Mouse (Mus musculus): ENCODE data around the gene Tpra1. TPM values are rescaled to one million over a fixed set of nuclear protein-coding genes. Genes with fewer than 3 reads are reported as not detected.
A peak's percentile ranks its signal among the peaks of the same experiment; 100 is the strongest.

Gene Tpra1
- polyA plus RNA-seq, 1 experiment from 2014 or later: 80.1 TPM

GRCm38 (mm10) chr6:88899628-88900027 is 2.4 kb upstream of the Tpra1 start:
- H3K36me3 ChIP-seq (ENCODE audit: control insufficient read depth, insufficient read depth, low read length): peaks cover 13% of the 10 kb centered on the region
- no peak overlapping the region for H3K27ac ChIP-seq (ENCODE audit: low read length)
- no peak overlapping the region for H3K4me2 ChIP-seq (ENCODE audit: low read depth, low read length)
- 84% methylated on average over 2 of the region's 2 CpGs for WGBS
- no peak overlapping the region for H3K9ac ChIP-seq (ENCODE audit: low read length)
- ATAC-seq (ENCODE audit: low read depth): no peak
- no peaks in the 10 kb centered on the region for H3K27me3 ChIP-seq (ENCODE audit: control insufficient read depth, insufficient read depth, low read depth, low read length)
- H3K9me3 ChIP-seq (ENCODE audit: control insufficient read depth, low read length): no peaks in the 10 kb centered on the region
- H3K4me1 ChIP-seq (replicated peaks; ENCODE audit: control insufficient read depth, insufficient read depth, low read length): peaks cover 44% of the 10 kb centered on the region
- H3K4me3 ChIP-seq (ENCODE audit: low read length): no peak overlapping the region

GRCm38 (mm10) chr6:88901471-88901870 is 580 bp upstream of the Tpra1 start:
- Histone ChIP-seq H3K9ac (ENCODE audit: low read length) (peak overlapping the region; percentile 88), H3K4me2 (ENCODE audit: low read depth, low read length) (peak overlapping the region; percentile 77), H3K9me3 (ENCODE audit: control insufficient read depth, low read length) (no peaks in the 10 kb centered on the region), H3K27me3 (ENCODE audit: control insufficient read depth, insufficient read depth, low read depth, low read length) (no peaks in the 10 kb centered on the region), H3K4me3 (ENCODE audit: low read length) (peak overlapping the region; percentile 83), H3K4me1 (replicated peaks; ENCODE audit: control insufficient read depth, insufficient read depth, low read length) (peaks cover 47% of the 10 kb centered on the region), H3K36me3 (ENCODE audit: control insufficient read depth, insufficient read depth, low read length) (no peaks in the 10 kb centered on the region; the same call in 1 of the 2 replicates), H3K27ac (ENCODE audit: low read length) (peak overlapping the region; percentile 90)
- WGBS: 2% methylated on average over 5 of the region's 5 CpGs
- peak; percentile 15; the same call in 1 of the 2 replicates for ATAC-seq (ENCODE audit: low read depth)

- no peak overlapping the region for H3K27ac ChIP-seq (ENCODE audit: low read length)
- H3K4me1 ChIP-seq (replicated peaks; ENCODE audit: control insufficient read depth, insufficient read depth, low read length): peaks cover 38% of the 10 kb centered on the region
- 66% methylated on average over 5 of the region's 5 CpGs for WGBS
- H3K4me2 ChIP-seq (ENCODE audit: low read depth, low read length): peak overlapping the region; percentile 77
- H3K36me3 ChIP-seq (ENCODE audit: control insufficient read depth, insufficient read depth, low read length): no peaks in the 10 kb centered on the region; the same call in 1 of the 2 replicates
- H3K9ac ChIP-seq (ENCODE audit: low read length): peak overlapping the region; percentile 88
- H3K9me3 ChIP-seq (ENCODE audit: control insufficient read depth, low read length): no peaks in the 10 kb centered on the region
- no peak for ATAC-seq (ENCODE audit: low read depth)
- H3K4me3 ChIP-seq (ENCODE audit: low read length): peak overlapping the region; percentile 83
- H3K27me3 ChIP-seq (ENCODE audit: control insufficient read depth, insufficient read depth, low read depth, low read length): no peaks in the 10 kb centered on the region
These were observed 1.7 kb downstream of the Tpra1 start for GRCm38 (mm10) chr6:88903708-88904107.

GRCm38 (mm10) chr6:88904456-88904974 is 2.5 kb downstream of the Tpra1 start:
- WGBS: 81% methylated on average over 4 of the region's 4 CpGs
- ATAC-seq (ENCODE audit: low read depth): no peak
- no peaks in the 10 kb centered on the region for H3K9me3 ChIP-seq (ENCODE audit: control insufficient read depth, low read length)
- no peak overlapping the region for H3K9ac ChIP-seq (ENCODE audit: low read length)
- H3K27me3 ChIP-seq (ENCODE audit: control insufficient read depth, insufficient read depth, low read depth, low read length): no peaks in the 10 kb centered on the region
- H3K27ac ChIP-seq (ENCODE audit: low read length): no peak overlapping the region
- no peak overlapping the region for H3K4me3 ChIP-seq (ENCODE audit: low read length)
- H3K36me3 ChIP-seq (ENCODE audit: control insufficient read depth, insufficient read depth, low read length): no peaks in the 10 kb centered on the region; the same call in 1 of the 2 replicates
- no peak overlapping the region for H3K4me2 ChIP-seq (ENCODE audit: low read depth, low read length)
- H3K4me1 ChIP-seq (replicated peaks; ENCODE audit: control insufficient read depth, insufficient read depth, low read length): peaks cover 34% of the 10 kb centered on the region

GRCm38 (mm10) chr6:88905042-88905441 is 3.0 kb downstream of the Tpra1 start:
- H3K9ac ChIP-seq (ENCODE audit: low read length): no peak overlapping the region
- no peak for ATAC-seq (ENCODE audit: low read depth)
- WGBS: 91% methylated on average over 7 of the region's 7 CpGs

GRCm38 (mm10) chr6:88906369-88907108 is 4.5 kb downstream of the Tpra1 start:
- 13% methylated on average over 16 of the region's 16 CpGs for WGBS
- H3K27ac ChIP-seq (ENCODE audit: low read length): no peak overlapping the region
- peaks cover 5% of the 10 kb centered on the region for H3K36me3 ChIP-seq (ENCODE audit: control insufficient read depth, insufficient read depth, low read length)
- peak; percentile 32 for ATAC-seq (ENCODE audit: low read depth)
- H3K27me3 ChIP-seq (ENCODE audit: control insufficient read depth, insufficient read depth, low read depth, low read length): no peaks in the 10 kb centered on the region
- peak overlapping the region; percentile 34; the same call in 1 of the 2 replicates for H3K4me2 ChIP-seq (ENCODE audit: low read depth, low read length)
- H3K4me3 ChIP-seq (ENCODE audit: low read length): no peak overlapping the region
- H3K9me3 ChIP-seq (ENCODE audit: control insufficient read depth, low read length): no peaks in the 10 kb centered on the region
- no peak overlapping the region for H3K9ac ChIP-seq (ENCODE audit: low read length)
- H3K4me1 ChIP-seq (replicated peaks; ENCODE audit: control insufficient read depth, insufficient read depth, low read length): peaks cover 27% of the 10 kb centered on the region

More at GRCm38 (mm10) chr6:88905042-88905441, 3.0 kb downstream of the Tpra1 start:
- no peaks in the 10 kb centered on the region; the same call in 1 of the 2 replicates for H3K36me3 ChIP-seq (ENCODE audit: control insufficient read depth, insufficient read depth, low read length)
- no peak overlapping the region for H3K4me3 ChIP-seq (ENCODE audit: low read length)
- H3K4me1 ChIP-seq (replicated peaks; ENCODE audit: control insufficient read depth, insufficient read depth, low read length): peaks cover 34% of the 10 kb centered on the region
- H3K9me3 ChIP-seq (ENCODE audit: control insufficient read depth, low read length): no peaks in the 10 kb centered on the region
- H3K4me2 ChIP-seq (ENCODE audit: low read depth, low read length): no peak overlapping the region
- no peaks in the 10 kb centered on the region for H3K27me3 ChIP-seq (ENCODE audit: control insufficient read depth, insufficient read depth, low read depth, low read length)
- H3K27ac ChIP-seq (ENCODE audit: low read length): no peak overlapping the region

GRCm38 (mm10) chr6:88909151-88909550 is 7.1 kb downstream of the Tpra1 start:
- 84% methylated on average over 6 of the region's 6 CpGs for WGBS
- H3K9me3 ChIP-seq (ENCODE audit: control insufficient read depth, low read length): no peaks in the 10 kb centered on the region
- no peak overlapping the region for H3K4me3 ChIP-seq (ENCODE audit: low read length)
- no peak for ATAC-seq (ENCODE audit: low read depth)
- peaks cover 10% of the 10 kb centered on the region for H3K36me3 ChIP-seq (ENCODE audit: control insufficient read depth, insufficient read depth, low read length)
- no peaks in the 10 kb centered on the region for H3K27me3 ChIP-seq (ENCODE audit: control insufficient read depth, insufficient read depth, low read depth, low read length)
- peaks cover 14% of the 10 kb centered on the region for H3K4me1 ChIP-seq (replicated peaks; ENCODE audit: control insufficient read depth, insufficient read depth, low read length)
- no peak overlapping the region for H3K9ac ChIP-seq (ENCODE audit: low read length)
- no peak overlapping the region for H3K27ac ChIP-seq (ENCODE audit: low read length)
- no peak overlapping the region for H3K4me2 ChIP-seq (ENCODE audit: low read depth, low read length)

GRCm38 (mm10) chr6:88913022-88913421 is 11.0 kb downstream of the Tpra1 start:
- H3K4me1 ChIP-seq (replicated peaks; ENCODE audit: control insufficient read depth, insufficient read depth, low read length): no peaks in the 10 kb centered on the region
- ATAC-seq (ENCODE audit: low read depth): no peak
- H3K27me3 ChIP-seq (ENCODE audit: control insufficient read depth, insufficient read depth, low read depth, low read length): no peaks in the 10 kb centered on the region
- H3K4me2 ChIP-seq (ENCODE audit: low read depth, low read length): no peak overlapping the region
- no peak overlapping the region for H3K9ac ChIP-seq (ENCODE audit: low read length)
- peaks cover 10% of the 10 kb centered on the region; the same call in 1 of the 2 replicates for H3K36me3 ChIP-seq (ENCODE audit: control insufficient read depth, insufficient read depth, low read length)
- no peaks in the 10 kb centered on the region for H3K9me3 ChIP-seq (ENCODE audit: control insufficient read depth, low read length)
- no peak overlapping the region for H3K4me3 ChIP-seq (ENCODE audit: low read length)
- 73% methylated on average over 4 of the region's 4 CpGs for WGBS
- H3K27ac ChIP-seq (ENCODE audit: low read length): no peak overlapping the region

GRCm38 (mm10) chr6:88913440-88913839 is 11.4 kb downstream of the Tpra1 start:
- Histone ChIP-seq H3K9me3 (ENCODE audit: control insufficient read depth, low read length) (no peaks in the 10 kb centered on the region), H3K4me2 (ENCODE audit: low read depth, low read length) (no peak overlapping the region), H3K27me3 (ENCODE audit: control insufficient read depth, insufficient read depth, low read depth, low read length) (no peaks in the 10 kb centered on the region), H3K36me3 (ENCODE audit: control insufficient read depth, insufficient read depth, low read length) (peaks cover 10% of the 10 kb centered on the region; the same call in 1 of the 2 replicates), H3K9ac (ENCODE audit: low read length) (no peak overlapping the region), H3K27ac (ENCODE audit: low read length) (no peak overlapping the region), H3K4me1 (replicated peaks; ENCODE audit: control insufficient read depth, insufficient read depth, low read length) (0 out of 2 replicates have a peak, but pooled peaks cover under 1% of the 10 kb centered on the region), H3K4me3 (ENCODE audit: low read length) (no peak overlapping the region)
- ATAC-seq (ENCODE audit: low read depth): peak; percentile 4; the same call in 1 of the 2 replicates
